Mouse (Mus musculus) hindbrain, embryonic 15.5 days (tissue): Measurements from ENCODE around the gene Gm13697. TPM values are rescaled to one million over a fixed set of nuclear protein-coding genes. Genes with fewer than 3 reads are reported as not detected.
A peak's percentile ranks its signal among the peaks of the same experiment; 100 is the strongest.
"Not testable (repeated sequence)": the region's sequence is repeated elsewhere in the genome, so short reads cannot be mapped to it uniquely, and the experiment has no call there.

ENCODE experiments used
- ATAC-seq: fragments of 200-750 bp; cut with Nextera tagmentation; 2 replicates; pipeline ENCODE4 v1.8.0; 2017; ENCODE audit warnings: low read depth, moderate number of reproducible peaks, moderate TSS enrichment; ENCODE audit not compliant: low FRiP score
- H3K27ac ChIP-seq: fragments of 300-500 bp; sonication (generic); replicated peaks from 2 replicates; pipeline ENCODE4 v1.5.1; 2015; ENCODE audit warnings: mild to moderate bottlenecking, inconsistent platforms
- H3K27me3 ChIP-seq: fragments of 300-500 bp; sonication (generic); 2 replicates; pipeline ENCODE4 v1.6.1; 2015; ENCODE audit warnings: control low read depth, inconsistent platforms
- H3K36me3 ChIP-seq: fragments of 300-500 bp; sonication (generic); 2 replicates; pipeline ENCODE4 v1.6.1; 2015; ENCODE audit warnings: control low read depth, inconsistent platforms
- H3K4me1 ChIP-seq: fragments of 300-500 bp; sonication (generic); replicated peaks from 2 replicates; pipeline ENCODE4 v1.6.1; 2015; ENCODE audit warnings: control low read depth, inconsistent platforms
- H3K4me2 ChIP-seq: fragments of 300-500 bp; sonication (generic); 2 replicates; pipeline ENCODE4 v1.6.1; 2015; ENCODE audit warnings: moderate library complexity, mild to moderate bottlenecking, inconsistent platforms
- H3K4me3 ChIP-seq: fragments of 300-500 bp; sonication (generic); 2 replicates; pipeline ENCODE4 v1.5.1; 2015; ENCODE audit warnings: mild to moderate bottlenecking, inconsistent platforms
- H3K9ac ChIP-seq: fragments of 300-500 bp; sonication (generic); 2 replicates; pipeline ENCODE4 v1.6.1; 2015; ENCODE audit warnings: inconsistent platforms
- H3K9me3 ChIP-seq: fragments of 300-500 bp; sonication (generic); 2 replicates; pipeline ENCODE4 v1.6.1; 2016; ENCODE audit warnings: control low read depth, inconsistent platforms
- whole genome bisulfite sequencing: fragments of 180-500 bp; shearing (Covaris S2); methylation state at CpG from one replicate; pipeline ENCODE4 v1.1.7; 2015; 5-methylcytosine and 5-hydroxymethylcytosine counted together
- polyA plus RNA-seq: library from polyadenylated mRNA; unstranded; fragments of >200 nt; fragmentation: Nextera tagmentation; extraction: Ambion mirVana; gene quantifications from 2 replicates; pipeline ENCODE4 v1.2.1, GENCODE M21; 2015

The Gm13697 gene
- polyA plus RNA-seq: not detected in 2 replicates

DNA sequence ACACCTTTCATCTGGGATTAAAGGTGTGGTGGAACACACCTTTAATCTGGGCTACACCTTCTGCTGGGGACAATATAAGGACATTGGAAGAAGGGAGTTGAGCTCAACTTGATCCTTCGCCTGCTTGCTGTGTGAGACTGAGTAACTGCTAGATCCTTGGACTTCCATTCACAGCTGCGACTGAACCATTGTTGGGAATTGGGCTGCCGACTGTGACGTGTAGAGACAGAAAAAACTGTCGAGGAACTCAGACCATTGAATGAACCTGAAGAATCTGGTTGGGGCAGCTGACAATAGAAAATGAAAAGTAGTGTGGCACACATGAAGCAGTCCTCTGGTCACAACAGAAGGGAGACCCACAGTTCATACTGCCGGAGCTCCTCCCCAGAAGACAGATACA lies at the start of gene Gm13697:
Gm13697 (plus strand) TSS at position 301 of the 400 bp plus-strand sequence.
- H3K4me3 ChIP-seq, H3K27ac ChIP-seq, H3K36me3 ChIP-seq, ATAC-seq, H3K9me3 ChIP-seq, H3K27me3 ChIP-seq, H3K9ac ChIP-seq, H3K4me1 ChIP-seq, H3K4me2 ChIP-seq: not testable (repeated sequence)
- no CpG with 5 or more reads among the region's 6 CpGs for WGBS

- H3K9ac ChIP-seq: 0 out of 2 replicates have a peak within 1 kb of the TSS, but pooled peaks have one; percentile 2
- no peaks in the 10 kb centered on the region for H3K36me3 ChIP-seq
- H3K4me1 ChIP-seq: peaks cover 4% of the 10 kb centered on the region; the same call in 1 of the 2 replicates
- under 1% methylated on average over 20 of the region's 20 CpGs for WGBS
- H3K27ac ChIP-seq: 0 out of 2 replicates have a peak within 1 kb of the TSS, but pooled peaks have one; percentile 3
- peak; percentile 99 for ATAC-seq
- peak within 1 kb of the TSS; percentile 38 for H3K4me3 ChIP-seq
- peak within 1 kb of the TSS; percentile 80 for H3K4me2 ChIP-seq
- no peaks in the 10 kb centered on the region for H3K27me3 ChIP-seq
- no peaks in the 10 kb centered on the region for H3K9me3 ChIP-seq
These were observed 43.6 kb upstream of the Gm13697 start, which contains the start of gene Zswim2 for GRCm38 (mm10) chr2:83940931-83941361. Gene Zswim2, minus strand, starts transcription at chr2:83941228.

DNA sequence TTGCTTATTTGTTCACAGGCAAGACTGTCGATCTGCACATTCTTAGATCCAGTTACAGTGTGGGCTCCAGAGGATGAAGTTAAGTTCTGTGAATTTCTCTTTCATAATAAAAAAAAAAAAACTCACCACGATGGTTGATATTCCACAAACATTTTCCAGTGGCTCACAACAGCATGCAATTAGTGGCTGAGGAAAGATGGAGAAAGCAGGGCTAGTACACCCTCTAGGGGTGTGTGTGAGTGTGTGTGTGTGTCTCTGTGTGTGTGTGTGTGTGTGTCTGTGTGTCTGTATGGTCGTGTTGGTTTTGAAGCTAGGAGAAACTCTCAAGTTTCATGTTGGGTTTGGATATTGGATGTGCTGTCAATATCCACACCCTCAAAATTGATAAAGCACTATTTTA lies 43.2 kb upstream of the Gm13697 start:
- 35% methylated on average over 3 of the region's 3 CpGs for WGBS

GRCm38 (mm10) chr2:83941792-83942191 lies 42.8 kb upstream of the Gm13697 start:
- no peak for ATAC-seq
- H3K4me3 ChIP-seq: no peak overlapping the region
- no peak overlapping the region for H3K27ac ChIP-seq
- H3K9ac ChIP-seq: no peak overlapping the region
- no peaks in the 10 kb centered on the region for H3K27me3 ChIP-seq
- H3K4me1 ChIP-seq: peaks cover 4% of the 10 kb centered on the region; the same call in 1 of the 2 replicates
- H3K9me3 ChIP-seq: no peaks in the 10 kb centered on the region
- H3K4me2 ChIP-seq: no peak overlapping the region
- 77% methylated on average over 4 of the region's 4 CpGs for WGBS
- no peaks in the 10 kb centered on the region for H3K36me3 ChIP-seq

More for the DNA sequence above, 43.2 kb upstream of the Gm13697 start:
- H3K9ac ChIP-seq: no peak overlapping the region
- peaks cover 4% of the 10 kb centered on the region; the same call in 1 of the 2 replicates for H3K4me1 ChIP-seq
- H3K9me3 ChIP-seq: no peaks in the 10 kb centered on the region
- peak overlapping the region; percentile 80 for H3K4me2 ChIP-seq
- H3K27ac ChIP-seq: no peak overlapping the region
- no peaks in the 10 kb centered on the region for H3K36me3 ChIP-seq
- no peaks in the 10 kb centered on the region for H3K27me3 ChIP-seq
- peak overlapping the region; percentile 38 for H3K4me3 ChIP-seq
- ATAC-seq: peak; percentile 39; the same call in 1 of the 2 replicates

- not testable (repeated sequence) for H3K4me2 ChIP-seq, H3K4me3 ChIP-seq, H3K36me3 ChIP-seq, H3K9ac ChIP-seq, H3K27ac ChIP-seq, H3K27me3 ChIP-seq, H3K4me1 ChIP-seq, H3K9me3 ChIP-seq, ATAC-seq
- WGBS: no CpG with 5 or more reads among the region's 6 CpGs
These were observed 29.1 kb upstream of the Gm13697 start, which contains the start of gene Gm13698 for GRCm38 (mm10) chr2:83955393-83955792. Gene Gm13698, plus strand, starts transcription at chr2:83955693.

GRCm38 (mm10) chr2:83961203-83961602 lies 23.3 kb upstream of the Gm13697 start, which contains the start of gene Gm13693:
Gene Gm13693, plus strand, starts transcription at chr2:83961503.
- ATAC-seq, H3K27me3 ChIP-seq, H3K4me1 ChIP-seq, H3K4me3 ChIP-seq, H3K9ac ChIP-seq, H3K9me3 ChIP-seq, H3K27ac ChIP-seq, H3K36me3 ChIP-seq, H3K4me2 ChIP-seq: not testable (repeated sequence)
- no CpG with 5 or more reads among the region's 6 CpGs for WGBS

GRCm38 (mm10) chr2:83967013-83967412 lies 17.5 kb upstream of the Gm13697 start, which contains the start of gene Gm13695:
Gene Gm13695, plus strand, starts transcription at chr2:83967313.
- not testable (repeated sequence) for H3K4me3 ChIP-seq, H3K9me3 ChIP-seq, H3K27ac ChIP-seq, H3K36me3 ChIP-seq, H3K27me3 ChIP-seq, H3K9ac ChIP-seq, H3K4me2 ChIP-seq, ATAC-seq, H3K4me1 ChIP-seq
- no CpG with 5 or more reads among the region's 6 CpGs for WGBS

DNA sequence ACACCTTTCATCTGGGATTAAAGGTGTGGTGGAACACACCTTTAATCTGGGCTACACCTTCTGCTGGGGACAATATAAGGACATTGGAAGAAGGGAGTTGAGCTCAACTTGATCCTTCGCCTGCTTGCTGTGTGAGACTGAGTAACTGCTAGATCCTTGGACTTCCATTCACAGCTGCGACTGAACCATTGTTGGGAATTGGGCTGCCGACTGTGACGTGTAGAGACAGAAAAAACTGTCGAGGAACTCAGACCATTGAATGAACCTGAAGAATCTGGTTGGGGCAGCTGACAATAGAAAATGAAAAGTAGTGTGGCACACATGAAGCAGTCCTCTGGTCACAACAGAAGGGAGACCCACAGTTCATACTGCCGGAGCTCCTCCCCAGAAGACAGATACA lies 11.7 kb upstream of the Gm13697 start, which contains the start of gene Gm13696:
Gm13696 (plus strand) TSS at position 301 of the 400 bp plus-strand sequence.
- not testable (repeated sequence) for H3K27ac ChIP-seq, H3K9me3 ChIP-seq, H3K9ac ChIP-seq, H3K36me3 ChIP-seq, H3K4me1 ChIP-seq, H3K4me2 ChIP-seq, ATAC-seq, H3K4me3 ChIP-seq, H3K27me3 ChIP-seq
- WGBS: no CpG with 5 or more reads among the region's 6 CpGs

DNA sequence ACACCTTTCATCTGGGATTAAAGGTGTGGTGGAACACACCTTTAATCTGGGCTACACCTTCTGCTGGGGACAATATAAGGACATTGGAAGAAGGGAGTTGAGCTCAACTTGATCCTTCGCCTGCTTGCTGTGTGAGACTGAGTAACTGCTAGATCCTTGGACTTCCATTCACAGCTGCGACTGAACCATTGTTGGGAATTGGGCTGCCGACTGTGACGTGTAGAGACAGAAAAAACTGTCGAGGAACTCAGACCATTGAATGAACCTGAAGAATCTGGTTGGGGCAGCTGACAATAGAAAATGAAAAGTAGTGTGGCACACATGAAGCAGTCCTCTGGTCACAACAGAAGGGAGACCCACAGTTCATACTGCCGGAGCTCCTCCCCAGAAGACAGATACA lies 5.9 kb upstream of the Gm13697 start, which contains the start of gene Gm13694:
Gm13694 (plus strand) TSS at position 301 of the 400 bp plus-strand sequence.
- H3K27ac ChIP-seq: not testable (repeated sequence)

GRCm38 (mm10) chr2:83990253-83990652 lies 5.7 kb downstream of the Gm13697 start, which contains the start of gene Gm13691:
Gene Gm13691, plus strand, starts transcription at chr2:83990553.
- WGBS: no CpG with 5 or more reads among the region's 6 CpGs
- not testable (repeated sequence) for H3K9me3 ChIP-seq, H3K27ac ChIP-seq, H3K27me3 ChIP-seq, H3K4me1 ChIP-seq, H3K4me3 ChIP-seq, H3K4me2 ChIP-seq, ATAC-seq, H3K9ac ChIP-seq, H3K36me3 ChIP-seq

More for the DNA sequence above, 5.9 kb upstream of the Gm13697 start, which contains the start of gene Gm13694:
- H3K9me3 ChIP-seq, H3K4me2 ChIP-seq, H3K4me1 ChIP-seq, H3K36me3 ChIP-seq, ATAC-seq, H3K4me3 ChIP-seq, H3K27me3 ChIP-seq, H3K9ac ChIP-seq: not testable (repeated sequence)
- WGBS: no CpG with 5 or more reads among the region's 6 CpGs

DNA sequence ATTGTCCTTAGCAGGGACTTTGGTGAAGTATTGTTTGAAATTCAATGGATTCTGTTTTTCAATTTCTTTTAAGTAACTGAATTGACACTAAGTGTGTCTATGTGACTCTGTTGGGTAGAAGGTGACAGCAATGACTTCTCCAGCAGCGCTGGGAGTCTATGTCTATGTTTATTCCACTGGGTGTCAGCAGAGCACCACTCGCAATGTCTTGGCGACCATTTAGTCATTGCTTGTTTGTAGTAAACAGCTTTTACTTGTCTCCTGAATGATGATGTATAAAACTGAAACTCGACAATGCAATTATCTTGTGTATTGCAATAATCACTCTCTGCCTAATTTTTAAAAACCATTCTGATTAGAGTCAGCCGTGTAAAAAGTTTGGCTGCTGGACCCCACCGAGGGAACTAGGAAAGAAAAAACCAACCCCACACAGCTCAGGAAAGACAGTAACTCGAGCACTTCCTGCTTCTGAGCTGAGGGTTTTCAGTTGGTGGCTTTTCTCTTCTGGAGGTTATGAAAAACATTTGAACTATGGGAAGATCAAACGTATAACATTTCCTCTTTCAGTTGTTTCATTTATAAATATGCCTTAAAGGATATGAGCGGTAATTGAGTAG lies 9.2 kb downstream of the Gm13697 start:
- H3K9ac ChIP-seq, H3K27ac ChIP-seq, H3K9me3 ChIP-seq, H3K27me3 ChIP-seq, H3K36me3 ChIP-seq, H3K4me1 ChIP-seq, H3K4me2 ChIP-seq, ATAC-seq, H3K4me3 ChIP-seq: not testable (repeated sequence)
- WGBS: 70% methylated on average over 8 of the region's 9 CpGs

GRCm38 (mm10) chr2:83994526-83994925 lies 10.0 kb downstream of the Gm13697 start:
- not testable (repeated sequence) for ATAC-seq, H3K36me3 ChIP-seq, H3K9ac ChIP-seq, H3K4me3 ChIP-seq, H3K27me3 ChIP-seq, H3K4me2 ChIP-seq, H3K27ac ChIP-seq, H3K4me1 ChIP-seq, H3K9me3 ChIP-seq
- WGBS: 100% methylated on average over 1 of the region's 3 CpGs
